8 mouse cellular contexts compared by ENCODE assay signal in the genomic region with DNA sequence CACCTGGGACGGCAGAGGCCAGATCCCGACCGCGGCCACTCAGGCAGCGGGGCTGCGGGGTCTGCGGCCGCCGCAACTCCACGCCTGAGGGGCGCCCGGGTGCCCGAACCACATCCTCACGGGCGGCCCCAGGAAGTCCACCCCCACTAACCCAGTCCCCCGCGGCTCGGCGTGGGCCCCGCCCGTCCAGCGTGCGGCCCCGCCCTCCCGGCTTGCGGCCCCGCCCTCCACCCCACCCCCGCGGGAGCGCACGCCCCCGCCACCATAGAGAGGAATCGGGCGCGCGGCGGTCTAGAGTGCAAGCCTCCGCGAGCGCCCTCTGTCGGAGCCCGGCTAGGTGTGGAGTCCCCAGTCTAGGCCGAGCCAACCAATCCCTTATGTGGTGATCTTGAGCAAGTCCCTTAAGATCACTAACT. TPM values are rescaled to one million over a fixed set of nuclear protein-coding genes. Genes with fewer than 3 reads are reported as not detected.
DNase-seq lines count a peak whose midpoint lies in the region; ATAC-seq lines count a peak whose summit lies in the region.

A gene (minus strand): TSS at position 180 of the 416 bp plus-strand sequence.

- no peaks in the 10 kb centered on the region for H3K9me3 ChIP-seq in hindbrain, embryonic 15.5 days

- peak within 1 kb of the TSS; percentile 36; the same call in 1 of the 2 replicates for H3K27ac ChIP-seq in hindbrain, embryonic 15.5 days (replicated peaks)

- no peaks in the 10 kb centered on the region for H3K27me3 ChIP-seq in hindbrain, embryonic 15.5 days

- peaks cover 18% of the 10 kb centered on the region; the same call in 1 of the 2 replicates for H3K4me1 ChIP-seq in hindbrain, embryonic 15.5 days (replicated peaks)

- ATAC-seq in hindbrain, embryonic 15.5 days (ENCODE audit: low FRiP score, low read depth): peak; percentile 97

- peak within 1 kb of the TSS; percentile 69 for H3K9ac ChIP-seq in hindbrain, embryonic 15.5 days

- 0% methylated on average over 39 of the region's 43 CpGs for WGBS in hindbrain, embryonic 15.5 days

- DNase-seq in R1 (ENCODE audit: low read depth, low spot score): peak; percentile 93
- peak; percentile 94 to 99 for DNase-seq in cerebellum, postnatal 25 days
- DNase-seq in frontal cortex, postnatal 36 days (ENCODE audit: low spot score in 2 of 2): peak; percentile 87 to 91
- peak; percentile 89 for DNase-seq in left cerebral cortex, adult 11 months (ENCODE audit: low spot score)
- peak; percentile 94 to 95 for DNase-seq in lung, postnatal 4 days
- peak; percentile 90 for DNase-seq in retina, postnatal 7 days (ENCODE audit: low read depth, low spot score)
- DNase-seq in urinary bladder, adult 2 months (ENCODE audit: low spot score): peak; percentile 92

- H3K4me3 ChIP-seq in hindbrain, embryonic 15.5 days: peak within 1 kb of the TSS; percentile 88

- H3K4me2 ChIP-seq in hindbrain, embryonic 15.5 days: peak within 1 kb of the TSS; percentile 85

- no peaks in the 10 kb centered on the region for H3K36me3 ChIP-seq in hindbrain, embryonic 15.5 days

RNA-seq across cellular contexts. Expression of the gene that starts here (rescaled TPM):
- polyA plus RNA-seq in hindbrain, embryonic 15.5 days (2015; fragmentation: Nextera tagmentation; extraction: Ambion mirVana): 4.1 and 4.2 TPM in 2 replicates
- polyA plus RNA-seq in urinary bladder, adult 2 months (2012; rRNA removed): 13.7 and 14.6 TPM in 2 replicates

Comparison
In these comparisons a context has a peak if more than half of its experiments do, and no peak if none do; other contexts are left out.
1. Peak in every context shown above with its lines: DNase-seq, ATAC-seq, H3K4me3 ChIP-seq and H3K27ac ChIP-seq.